In the genomic region with DNA sequence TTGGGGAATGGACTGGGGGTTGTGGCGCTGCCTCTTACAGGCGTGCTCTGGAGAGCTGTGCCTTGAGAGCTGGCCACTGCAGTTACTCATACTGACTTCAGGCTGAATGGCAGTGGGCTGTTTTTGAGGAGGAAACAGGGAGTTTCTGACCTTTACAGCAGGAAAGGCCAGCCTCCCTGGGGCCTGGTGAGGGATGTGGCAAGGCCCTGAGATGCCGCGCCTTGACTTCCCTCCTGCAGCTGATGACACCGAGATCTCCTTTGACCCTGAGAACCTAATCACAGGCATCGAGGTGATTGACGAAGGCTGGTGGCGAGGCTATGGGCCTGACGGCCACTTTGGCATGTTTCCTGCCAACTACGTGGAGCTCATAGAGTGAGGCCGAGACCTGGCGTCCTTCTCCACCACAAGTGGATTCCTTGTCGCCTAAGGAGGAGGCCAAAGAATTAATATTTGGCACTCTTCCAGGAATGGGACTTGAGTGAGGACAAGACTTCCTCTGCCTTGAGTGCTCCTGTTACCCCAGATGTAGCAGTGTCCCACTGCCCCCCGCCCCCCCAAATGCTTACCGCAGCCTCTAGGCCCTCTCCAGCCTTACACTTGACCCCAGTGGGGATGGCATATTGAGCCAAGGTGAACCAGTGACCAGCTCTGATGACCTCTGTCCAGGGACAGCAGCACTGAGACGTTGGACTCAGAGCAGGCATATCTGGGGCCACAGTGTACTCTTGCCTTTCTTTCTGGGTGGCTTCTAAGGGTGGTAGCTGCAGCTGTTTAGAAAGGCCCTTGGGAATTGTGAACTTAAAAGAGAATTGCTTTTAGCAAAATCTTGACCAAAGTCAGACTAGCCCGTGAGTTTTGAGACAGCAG, we compare ENCODE assay signal across 18 mouse cellular contexts. TPM values are rescaled to one million over a fixed set of nuclear protein-coding genes. Genes with fewer than 3 reads are reported as not detected.
A peak's percentile ranks its signal among the peaks of the same experiment; 100 is the strongest.
DNase-seq lines count a peak whose midpoint lies in the region; ATAC-seq and TF ChIP-seq lines count a peak whose summit lies in the region.
"Had no signal": no experiment of that assay in that cellular context is flagged by ENCODE, and none has a peak within 500 bp of the region (broad histone marks: within the 10 kb centered on the region; RNA-seq: fewer than 3 reads in every experiment).

No protein-coding gene starts in this region.

- H3K27ac ChIP-seq in forebrain, embryonic 11.5 days (ENCODE audit: low read depth, low read length) = no peak overlapping the region
- H3K27ac ChIP-seq in forebrain, embryonic 13.5 days = no peak overlapping the region
- peak overlapping the region; percentile 17 for H3K27ac ChIP-seq in intestine, postnatal 0 days (ENCODE audit: low read depth, low read length)
- H3K27ac ChIP-seq in intestine, embryonic 15.5 days = no peak overlapping the region
- H3K27ac ChIP-seq: embryonic facial prominence, embryonic 13.5 days; forebrain, embryonic 10.5 days; limb, embryonic 15.5 days; macrophage; midbrain, embryonic 15.5 days had no signal

- no peak for TF ChIP-seq CTCF in intestine, postnatal 0 days (IDR thresholded peaks at IDR 0.05; ENCODE audit: low read depth)

- DNase-seq in forebrain, embryonic 11.5 days (ENCODE audit: low spot score) = peak; percentile 43
- peak; percentile 81 to 88 for DNase-seq in lung, adult 18-20 months
- peak; percentile 71 to 81 for DNase-seq in lung, postnatal 4 days
- no peak for DNase-seq in layer of hippocampus, adult 18-20 months (ENCODE audit: low spot score in 2 of 2)
- DNase-seq in cerebellum, postnatal 14 days = no peak
- DNase-seq: adrenal gland, postnatal 10 days; kidney, adult 11 months; retina, postnatal 1 day; thymus, postnatal 4 days had no signal

- peaks cover 19% of the 10 kb centered on the region; the same call in 1 of the 2 replicates for H3K36me3 ChIP-seq in forebrain, embryonic 11.5 days (ENCODE audit: control insufficient read depth, insufficient read depth, low read length)
- H3K36me3 ChIP-seq in forebrain, embryonic 13.5 days (ENCODE audit: poor library complexity, severe bottlenecking) = peaks cover 69% of the 10 kb centered on the region
- peaks cover 51% of the 10 kb centered on the region for H3K36me3 ChIP-seq in intestine, postnatal 0 days (ENCODE audit: control insufficient read depth, insufficient read depth)
- H3K36me3 ChIP-seq in intestine, embryonic 15.5 days = peaks cover 45% of the 10 kb centered on the region

- H3K9me3 ChIP-seq in forebrain, embryonic 11.5 days (ENCODE audit: control insufficient read depth, low read length) = no peaks in the 10 kb centered on the region
- no peaks in the 10 kb centered on the region for H3K9me3 ChIP-seq in forebrain, embryonic 13.5 days (replicated peaks)
- no peaks in the 10 kb centered on the region for H3K9me3 ChIP-seq in intestine, postnatal 0 days (ENCODE audit: control insufficient read depth)
- H3K9me3 ChIP-seq in intestine, embryonic 15.5 days = no peaks in the 10 kb centered on the region
- H3K9me3 ChIP-seq: embryonic facial prominence, embryonic 13.5 days; forebrain, embryonic 10.5 days; limb, embryonic 15.5 days; midbrain, embryonic 15.5 days had no signal

- no peaks in the 10 kb centered on the region for H3K27me3 ChIP-seq in forebrain, embryonic 11.5 days (ENCODE audit: control insufficient read depth, insufficient read depth, low read length)
- no peaks in the 10 kb centered on the region for H3K27me3 ChIP-seq in forebrain, embryonic 13.5 days
- no peaks in the 10 kb centered on the region for H3K27me3 ChIP-seq in intestine, postnatal 0 days (replicated peaks; ENCODE audit: control insufficient read depth, insufficient read depth, low read length)
- no peaks in the 10 kb centered on the region for H3K27me3 ChIP-seq in intestine, embryonic 15.5 days (replicated peaks)
- H3K27me3 ChIP-seq: embryonic facial prominence, embryonic 13.5 days; limb, embryonic 15.5 days; midbrain, embryonic 15.5 days had no signal

- no peak overlapping the region for H3K9ac ChIP-seq in forebrain, embryonic 11.5 days (ENCODE audit: low read length)
- H3K9ac ChIP-seq in forebrain, embryonic 13.5 days = no peak overlapping the region
- H3K9ac ChIP-seq in intestine, postnatal 0 days (ENCODE audit: low read depth, low read length) = no peak overlapping the region
- H3K9ac ChIP-seq in intestine, embryonic 15.5 days = no peak overlapping the region
- H3K9ac ChIP-seq: embryonic facial prominence, embryonic 13.5 days; limb, embryonic 15.5 days; midbrain, embryonic 15.5 days had no signal

- ATAC-seq in forebrain, embryonic 11.5 days (replicated peaks; ENCODE audit: low FRiP score) = no peak
- ATAC-seq in forebrain, embryonic 13.5 days = no peak
- peak; percentile 4; the same call in 1 of the 2 replicates for ATAC-seq in intestine, postnatal 0 days
- no peak for ATAC-seq in intestine, embryonic 15.5 days
- ATAC-seq: midbrain, embryonic 15.5 days had no signal

- no peak overlapping the region for H3K4me2 ChIP-seq in forebrain, embryonic 11.5 days (ENCODE audit: low read depth, low read length, severe bottlenecking)
- H3K4me2 ChIP-seq in forebrain, embryonic 13.5 days = no peak overlapping the region
- no peak overlapping the region for H3K4me2 ChIP-seq in intestine, postnatal 0 days (replicated peaks; ENCODE audit: low read depth)
- H3K4me2 ChIP-seq in intestine, embryonic 15.5 days (replicated peaks) = no peak overlapping the region
- H3K4me2 ChIP-seq: embryonic facial prominence, embryonic 13.5 days; limb, embryonic 15.5 days; midbrain, embryonic 15.5 days had no signal

- no peak overlapping the region for H3K4me3 ChIP-seq in forebrain, embryonic 11.5 days (ENCODE audit: low read depth, low read length)
- no peak overlapping the region for H3K4me3 ChIP-seq in forebrain, embryonic 13.5 days
- H3K4me3 ChIP-seq in intestine, postnatal 0 days (ENCODE audit: low read depth, low read length) = no peak overlapping the region
- H3K4me3 ChIP-seq in intestine, embryonic 15.5 days (replicated peaks) = no peak overlapping the region
- H3K4me3 ChIP-seq: embryonic facial prominence, embryonic 13.5 days; forebrain, embryonic 10.5 days; limb, embryonic 15.5 days; midbrain, embryonic 15.5 days had no signal

- 95% methylated on average over 17 of the region's 17 CpGs for WGBS in forebrain, embryonic 11.5 days
- 88% methylated on average over 17 of the region's 17 CpGs for WGBS in forebrain, embryonic 13.5 days
- 60% methylated on average over 17 of the region's 17 CpGs for WGBS in intestine, postnatal 0 days
- WGBS in intestine, embryonic 15.5 days = 82% methylated on average over 17 of the region's 17 CpGs

- H3K4me1 ChIP-seq in forebrain, embryonic 11.5 days (replicated peaks; ENCODE audit: control insufficient read depth, insufficient read depth, low read length) = no peaks in the 10 kb centered on the region
- H3K4me1 ChIP-seq in forebrain, embryonic 13.5 days = 0 out of 2 replicates have a peak, but pooled peaks cover 6% of the 10 kb centered on the region
- peaks cover 24% of the 10 kb centered on the region for H3K4me1 ChIP-seq in intestine, postnatal 0 days (replicated peaks; ENCODE audit: control insufficient read depth, insufficient read depth, low read length)
- H3K4me1 ChIP-seq in intestine, embryonic 15.5 days (replicated peaks) = peaks cover 21% of the 10 kb centered on the region
- H3K4me1 ChIP-seq: midbrain, embryonic 15.5 days had no signal

RNA-seq across cellular contexts. Expression of a gene that starts 3.7 kb away (rescaled TPM):
- 5.3 and 6.5 TPM in 2 replicates for polyA plus RNA-seq in forebrain, embryonic 11.5 days (2014; fragmentation: Nextera tagmentation; extraction: Ambion mirVana)
- 1.2 and 3.1 TPM in 2 replicates for polyA plus RNA-seq in forebrain, embryonic 13.5 days (2015; fragmentation: Nextera tagmentation; extraction: Ambion mirVana)
- polyA plus RNA-seq in intestine, postnatal 0 days (2015; fragmentation: Nextera tagmentation; extraction: Ambion mirVana) = 9.9 and 10.1 TPM in 2 replicates
- 10.4 and 10.8 TPM in 2 replicates for polyA plus RNA-seq in intestine, embryonic 15.5 days (2015; fragmentation: Nextera tagmentation; extraction: Ambion mirVana)
- total RNA-seq in layer of hippocampus, adult 18-20 months (2021) = 10 to 100 TPM; 11.6 to 17.7 TPM
- total RNA-seq: common myeloid progenitor, adult 5-6 weeks had no signal
- polyA plus RNA-seq: macrophage had no signal

RNA-seq across cellular contexts. Expression of a gene that starts 11.6 kb away (rescaled TPM):
- 152 and 157 TPM in 2 replicates for polyA plus RNA-seq in forebrain, embryonic 11.5 days (2014; fragmentation: Nextera tagmentation; extraction: Ambion mirVana)
- polyA plus RNA-seq in forebrain, embryonic 13.5 days (2015; fragmentation: Nextera tagmentation; extraction: Ambion mirVana) = 133 and 136 TPM in 2 replicates
- polyA plus RNA-seq in intestine, postnatal 0 days (2015; fragmentation: Nextera tagmentation; extraction: Ambion mirVana) = 93.0 and 99.7 TPM in 2 replicates
- 127 and 130 TPM in 2 replicates for polyA plus RNA-seq in intestine, embryonic 15.5 days (2015; fragmentation: Nextera tagmentation; extraction: Ambion mirVana)
- 10 to 100 TPM; 76.9 to 81.5 TPM for total RNA-seq in layer of hippocampus, adult 18-20 months (2021)

RNA-seq across cellular contexts. Expression of a gene that starts 37.7 kb away (rescaled TPM):
- 19.1 and 20.1 TPM in 2 replicates for polyA plus RNA-seq in forebrain, embryonic 11.5 days (2014; fragmentation: Nextera tagmentation; extraction: Ambion mirVana)
- polyA plus RNA-seq in forebrain, embryonic 13.5 days (2015; fragmentation: Nextera tagmentation; extraction: Ambion mirVana) = 24.9 and 25.7 TPM in 2 replicates
- polyA plus RNA-seq in intestine, postnatal 0 days (2015; fragmentation: Nextera tagmentation; extraction: Ambion mirVana) = 15.4 and 19.0 TPM in 2 replicates
- polyA plus RNA-seq in intestine, embryonic 15.5 days (2015; fragmentation: Nextera tagmentation; extraction: Ambion mirVana) = 21.3 and 21.4 TPM in 2 replicates
- 10 to 100 TPM; 74.4 to 80.6 TPM for total RNA-seq in layer of hippocampus, adult 18-20 months (2021)

RNA-seq across cellular contexts. Expression of a gene that starts 38.0 kb away (rescaled TPM):
- polyA plus RNA-seq in forebrain, embryonic 11.5 days (2014; fragmentation: Nextera tagmentation; extraction: Ambion mirVana) = 8.8 and 8.9 TPM in 2 replicates
- 7.6 and 7.8 TPM in 2 replicates for polyA plus RNA-seq in forebrain, embryonic 13.5 days (2015; fragmentation: Nextera tagmentation; extraction: Ambion mirVana)
- polyA plus RNA-seq in intestine, postnatal 0 days (2015; fragmentation: Nextera tagmentation; extraction: Ambion mirVana) = 9.0 and 9.2 TPM in 2 replicates
- 11.4 TPM in 2 replicates for polyA plus RNA-seq in intestine, embryonic 15.5 days (2015; fragmentation: Nextera tagmentation; extraction: Ambion mirVana)
- total RNA-seq in layer of hippocampus, adult 18-20 months (2021) = 10 to 100 TPM in 1 of 2 experiments, 1 to 10 TPM in 1; 9.6 to 11.0 TPM

Comparison
In these comparisons a context has a peak if more than half of its experiments do, and no peak if none do; other contexts are left out.
1. DNase-seq: peak in forebrain, embryonic 11.5 days (single experiment), lung, adult 18-20 months (2 of 2) and lung, postnatal 4 days (2 of 2); none in layer of hippocampus, adult 18-20 months (0 of 2) and cerebellum, postnatal 14 days (0 of 2).